Comparison of ENCODE assay signal across 11 mouse cellular contexts in genomic region chr13:28294757-28295361, GRCm38 (mm10). TPM values are rescaled to one million over a fixed set of nuclear protein-coding genes. Genes with fewer than 3 reads are reported as not detected.
A peak's percentile ranks its signal among the peaks of the same experiment; 100 is the strongest.
DNase-seq lines count a peak whose midpoint lies in the region; ATAC-seq and TF ChIP-seq lines count a peak whose summit lies in the region.
"Had no signal": no experiment of that assay in that cellular context is flagged by ENCODE, and none has a peak within 500 bp of the region (broad histone marks: within the 10 kb centered on the region; RNA-seq: fewer than 3 reads in every experiment).

No protein-coding gene starts in this region.

- peak overlapping the region; percentile 26 for H3K4me2 ChIP-seq in hindbrain, embryonic 13.5 days
- peak overlapping the region; percentile 5 for H3K4me2 ChIP-seq in limb, embryonic 12.5 days

- 3% methylated on average over 3 of the region's 3 CpGs for WGBS in hindbrain, embryonic 13.5 days
- WGBS in limb, embryonic 12.5 days = 1% methylated on average over 3 of the region's 3 CpGs

- no peaks in the 10 kb centered on the region for H3K36me3 ChIP-seq in hindbrain, embryonic 13.5 days
- H3K36me3 ChIP-seq in limb, embryonic 12.5 days = no peaks in the 10 kb centered on the region
- H3K36me3 ChIP-seq: G1E had no signal

- 0 out of 2 replicates have a peak overlapping the region, but pooled peaks have one; percentile 2 for H3K9ac ChIP-seq in hindbrain, embryonic 13.5 days
- H3K9ac ChIP-seq in limb, embryonic 12.5 days (replicated peaks) = no peak overlapping the region

- peak overlapping the region; percentile 87 for H3K27ac ChIP-seq in hindbrain, embryonic 13.5 days
- peak overlapping the region; percentile 81 for H3K27ac ChIP-seq in limb, embryonic 12.5 days
- no peak overlapping the region for H3K27ac ChIP-seq in gastrocnemius, adult 2 months

- no peak overlapping the region for H3K4me3 ChIP-seq in hindbrain, embryonic 13.5 days
- no peak overlapping the region for H3K4me3 ChIP-seq in limb, embryonic 12.5 days (replicated peaks)
- no peak overlapping the region for H3K4me3 ChIP-seq in gastrocnemius, adult 2 months

- ATAC-seq in hindbrain, embryonic 13.5 days (ENCODE audit: low FRiP score) = peak; percentile 90
- no peak for ATAC-seq in limb, embryonic 12.5 days (ENCODE audit: insufficient number of reproducible peaks, insufficient read depth, low FRiP score, low TSS enrichment, low read depth)

- H3K27me3 ChIP-seq in hindbrain, embryonic 13.5 days = no peaks in the 10 kb centered on the region
- no peaks in the 10 kb centered on the region for H3K27me3 ChIP-seq in limb, embryonic 12.5 days

- DNase-seq in ES-CJ7 (ENCODE audit: low read depth, low spot score) = peak; percentile 22
- peak; percentile 71 for DNase-seq in embryo, embryonic 11 days
- DNase-seq in heart, adult 8-10 months (ENCODE audit: low spot score) = no peak
- DNase-seq in thymus, postnatal 14 days = no peak
- no peak for DNase-seq in spleen, postnatal 4 days (ENCODE audit: low spot score in 2 of 2)
- DNase-seq in gastrocnemius, adult 2 months = no peak
- DNase-seq: lung, postnatal 36 days; right cerebral cortex, adult 18-20 months had no signal

- no peaks in the 10 kb centered on the region for H3K9me3 ChIP-seq in hindbrain, embryonic 13.5 days
- H3K9me3 ChIP-seq in limb, embryonic 12.5 days = no peaks in the 10 kb centered on the region
- H3K9me3 ChIP-seq: G1E had no signal

- no peak for TF ChIP-seq CTCF in gastrocnemius, adult 2 months (IDR thresholded peaks at IDR 0.05)

- peaks cover 30% of the 10 kb centered on the region for H3K4me1 ChIP-seq in hindbrain, embryonic 13.5 days (replicated peaks)
- H3K4me1 ChIP-seq in limb, embryonic 12.5 days (replicated peaks) = peaks cover 26% of the 10 kb centered on the region

- intact Hi-C loops in gastrocnemius, adult 2 months (cut with DNase I) = no loop called here

RNA-seq across cellular contexts. Expression of gene Gm11361, which starts 37.5 kb away (rescaled TPM):
- 2.6 and 4.4 TPM in 2 replicates for polyA plus RNA-seq in hindbrain, embryonic 13.5 days (2015; fragmentation: Nextera tagmentation; extraction: Ambion mirVana)
- polyA plus RNA-seq in limb, embryonic 12.5 days (2016; fragmentation: Nextera tagmentation; extraction: Ambion mirVana) = 1.8 and 2.0 TPM in 2 replicates
- total RNA-seq in heart, adult 8-10 months (2022) = 100 to 1,000 TPM in 1 of 4 experiments, 10 to 100 TPM in 3; 56.5 to 110 (median 69.7) TPM
- total RNA-seq in gastrocnemius, adult 2 months (2021) = 10 to 100 TPM; 55.6 to 75.8 TPM

Comparison
In these comparisons a context has a peak if more than half of its experiments do, and no peak if none do; other contexts are left out.
1. DNase-seq: peak in ES-CJ7 (single experiment) and embryo, embryonic 11 days (single experiment); none in heart, adult 8-10 months (single experiment), thymus, postnatal 14 days (single experiment), spleen, postnatal 4 days (0 of 2) and gastrocnemius, adult 2 months (single experiment).